Mouse (Mus musculus) CH12.LX (cell line): ENCODE data around the gene Ldlrad2.

ENCODE experiments used
- CTCF ChIP-seq, 2 experiments: IDR thresholded peaks in 1 of 2; conservative IDR thresholded peaks in 1 of 2; 2 replicates each; pipeline ENCODE4 v1.5.1; 2011 to 2012; ENCODE audit warnings: low read depth in 2 of 2, low read length in 2 of 2, improper control_type of control experiment in 1 of 2, inconsistent platforms in 1 of 2, mild to moderate bottlenecking in 1 of 2, moderate library complexity in 1 of 2
- EP300 ChIP-seq: IDR thresholded peaks from 2 replicates; pipeline ENCODE4 v1.6.1; 2011; ENCODE audit warnings: low read length, improper control_type of control experiment
- JUND ChIP-seq: conservative IDR thresholded peaks from 2 replicates; pipeline ENCODE4 v1.6.1; 2011; ENCODE audit warnings: low read depth, low read length, improper control_type of control experiment
- KAT2A ChIP-seq: IDR thresholded peaks from 2 replicates; pipeline ENCODE4 v1.6.1; 2012; ENCODE audit warnings: low read length, improper control_type of control experiment, inconsistent platforms; ENCODE audit not compliant: insufficient replicate concordance
- MAFK ChIP-seq: IDR thresholded peaks from 2 replicates; pipeline ENCODE4 v1.6.1; 2011; ENCODE audit warnings: low read length, improper control_type of control experiment; ENCODE audit not compliant: insufficient replicate concordance
- MAZ ChIP-seq: IDR thresholded peaks from 2 replicates; pipeline ENCODE4 v1.6.1; 2012; ENCODE audit warnings: low read depth, mild to moderate bottlenecking, inconsistent platforms, low read length, improper control_type of control experiment, moderate library complexity
- POLR2AphosphoS2 ChIP-seq: IDR thresholded peaks from 2 replicates; pipeline ENCODE4 v1.6.1; 2011; ENCODE audit warnings: low read depth, low read length, improper control_type of control experiment
- SMC3 ChIP-seq: IDR thresholded peaks from 2 replicates; pipeline ENCODE4 v1.6.1; 2011; ENCODE audit warnings: low read depth, low read length, improper control_type of control experiment
- USF1 ChIP-seq: IDR thresholded peaks from 2 replicates; pipeline ENCODE4 v1.6.1; 2014; ENCODE audit warnings: low read depth, mild to moderate bottlenecking, inconsistent platforms, low read length, improper control_type of control experiment

DNA sequence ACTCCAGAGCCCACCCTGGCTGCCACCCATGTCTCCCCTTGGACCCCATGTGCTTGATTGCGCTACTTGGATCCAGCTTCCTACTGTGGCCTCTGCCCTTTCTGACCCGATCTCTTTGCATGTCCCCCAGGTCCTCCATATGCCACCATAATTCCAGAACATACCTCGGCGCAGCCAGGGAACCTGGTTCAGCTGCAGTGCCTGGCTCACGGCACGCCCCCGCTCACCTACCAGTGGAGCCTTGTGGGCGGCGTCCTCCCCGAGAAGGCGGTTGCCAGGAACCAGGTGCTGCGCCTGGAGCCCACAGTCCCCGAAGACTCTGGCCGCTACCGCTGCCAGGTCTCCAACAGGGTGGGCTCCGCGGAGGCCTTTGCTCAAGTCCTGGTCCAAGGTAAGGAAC lies 20.9 kb downstream of the Ldlrad2 start:
- no peak for TF ChIP-seq KAT2A
- no peak for TF ChIP-seq USF1
- no peak for TF ChIP-seq POLR2AphosphoS2
- no peak for TF ChIP-seq CTCF (conservative IDR thresholded peaks at IDR 0.05 in 1 of 2, IDR thresholded peaks at IDR 0.05 in 1 of 2; ENCODE audit: low read depth in 2 of 2, low read length in 2 of 2)
- TF ChIP-seq JUND, result no peak
- TF ChIP-seq SMC3, result no peak
- no peak for TF ChIP-seq MAFK
- TF ChIP-seq MAZ, result no peak
- TF ChIP-seq EP300, result no peak
